Mouse (Mus musculus) heart, adult 2 months (tissue): Measurements from ENCODE around the gene Tesk1.

Experiments
- CTCF ChIP-seq: fragments of 200-600 bp; IDR thresholded peaks from 2 replicates; pipeline ENCODE4 v1.8.1; 2022; ENCODE audit warnings: antibody characterized with exemption, mild to moderate bottlenecking, moderate library complexity
- EP300 ChIP-seq: fragments of 200-500 bp; IDR thresholded peaks from 2 replicates; pipeline ENCODE4 v1.6.1; 2011; ENCODE audit warnings: low read depth, low read length, control low read depth; ENCODE audit not compliant: insufficient read depth
- POLR2A ChIP-seq: fragments of 200-500 bp; IDR thresholded peaks from 2 replicates; pipeline ENCODE4 v1.6.1; 2011; ENCODE audit warnings: mild to moderate bottlenecking, low read depth, low read length, control low read depth; ENCODE audit not compliant: insufficient read depth

DNA sequence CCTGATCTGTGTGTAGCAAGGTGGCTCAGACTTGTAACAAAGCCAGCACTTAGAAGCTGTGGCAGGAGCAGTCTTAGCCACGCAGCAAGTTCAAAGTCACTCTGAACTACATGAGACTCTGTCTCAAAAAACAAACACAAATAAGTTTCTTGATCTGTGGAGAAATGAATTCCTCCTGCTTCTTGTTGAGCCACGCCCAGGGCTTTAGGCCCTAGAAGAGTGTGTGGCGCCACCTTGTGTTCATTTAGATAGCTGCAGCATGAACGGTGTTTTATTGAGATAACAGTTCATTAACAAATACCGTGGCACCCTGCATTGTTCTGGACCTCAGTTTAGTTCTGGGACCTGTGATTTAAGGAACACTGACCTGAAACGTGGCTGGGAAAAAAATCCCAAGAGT is 21.4 kb upstream of the Tesk1 start:
- TF ChIP-seq EP300 (peak; percentile 82), POLR2A (no peak), CTCF (peak; percentile 97)
